Mouse (Mus musculus): Measurements from ENCODE around the gene Gramd4. TPM values are rescaled to one million over a fixed set of nuclear protein-coding genes. Genes with fewer than 3 reads are reported as not detected.
"Not testable (repeated sequence)": the region's sequence is repeated elsewhere in the genome, so short reads cannot be mapped to it uniquely, and the experiment has no call there.

Gene Gramd4
- total RNA-seq, 2 experiments from 2014 or later = 32.6 to 32.7 TPM

GRCm38 (mm10) chr15:86165811-86166590 is 108.5 kb downstream of the Gramd4 start:
- no peak for DNase-seq

GRCm38 (mm10) chr15:86167032-86167655 is 109.6 kb downstream of the Gramd4 start:
- no peak for DNase-seq

- DNase-seq = no peak
These were observed 110.5 kb downstream of the Gramd4 start for GRCm38 (mm10) chr15:86167787-86168504.

- DNase-seq = peak; percentile 51 to 62
These were observed 111.0 kb downstream of the Gramd4 start for GRCm38 (mm10) chr15:86168505-86168867.

- DNase-seq = no peak
These were observed 111.7 kb downstream of the Gramd4 start for GRCm38 (mm10) chr15:86168941-86169816.

GRCm38 (mm10) chr15:86169817-86170110 is 112.3 kb downstream of the Gramd4 start:
- peak; percentile 55 to 69 for DNase-seq

- DNase-seq = no peak
These were observed 113.8 kb downstream of the Gramd4 start for GRCm38 (mm10) chr15:86171316-86171715.

- DNase-seq = peak; percentile 80 to 87
These were observed 114.6 kb downstream of the Gramd4 start for GRCm38 (mm10) chr15:86172124-86172523.

GRCm38 (mm10) chr15:86172526-86172925 is 115.0 kb downstream of the Gramd4 start:
- DNase-seq = peak in 1 of 2 experiments; percentile 58

GRCm38 (mm10) chr15:86173136-86173985 is 115.9 kb downstream of the Gramd4 start:
- DNase-seq = peak; percentile 56 to 62

GRCm38 (mm10) chr15:86175253-86176050 is 118.0 kb downstream of the Gramd4 start:
- DNase-seq = no peak

GRCm38 (mm10) chr15:86176166-86176565 is 118.7 kb downstream of the Gramd4 start:
- DNase-seq = no peak

GRCm38 (mm10) chr15:86176771-86177702 is 119.5 kb downstream of the Gramd4 start:
- peak; percentile 47 to 60 for DNase-seq

GRCm38 (mm10) chr15:86177703-86178251 is 120.3 kb downstream of the Gramd4 start:
- DNase-seq = not testable (repeated sequence)

GRCm38 (mm10) chr15:86178594-86178993 is 121.1 kb downstream of the Gramd4 start:
- no peak for DNase-seq

GRCm38 (mm10) chr15:86180427-86180826 is 122.9 kb downstream of the Gramd4 start:
- no peak for DNase-seq

GRCm38 (mm10) chr15:86181321-86181720 is 123.8 kb downstream of the Gramd4 start:
- DNase-seq = not testable (repeated sequence)

GRCm38 (mm10) chr15:86181941-86182439 is 124.5 kb downstream of the Gramd4 start:
- peak; percentile 76 to 82 for DNase-seq

- peak; percentile 87 to 90 for DNase-seq
These were observed 125.2 kb downstream of the Gramd4 start for GRCm38 (mm10) chr15:86182646-86183045.

Measured in heart, adult 18-20 months (tissue).